Mouse (Mus musculus) spleen, embryonic (tissue): ENCODE data around the gene Taf11.

Experiments used
- CTCF ChIA-PET: fragments of 350-600 bp; sonication (Branson Sonifier 250); formaldehyde crosslinking; loops from one replicate; lab custom pipeline; 2022; lab: Charles Lee

The Taf11 gene

DNA sequence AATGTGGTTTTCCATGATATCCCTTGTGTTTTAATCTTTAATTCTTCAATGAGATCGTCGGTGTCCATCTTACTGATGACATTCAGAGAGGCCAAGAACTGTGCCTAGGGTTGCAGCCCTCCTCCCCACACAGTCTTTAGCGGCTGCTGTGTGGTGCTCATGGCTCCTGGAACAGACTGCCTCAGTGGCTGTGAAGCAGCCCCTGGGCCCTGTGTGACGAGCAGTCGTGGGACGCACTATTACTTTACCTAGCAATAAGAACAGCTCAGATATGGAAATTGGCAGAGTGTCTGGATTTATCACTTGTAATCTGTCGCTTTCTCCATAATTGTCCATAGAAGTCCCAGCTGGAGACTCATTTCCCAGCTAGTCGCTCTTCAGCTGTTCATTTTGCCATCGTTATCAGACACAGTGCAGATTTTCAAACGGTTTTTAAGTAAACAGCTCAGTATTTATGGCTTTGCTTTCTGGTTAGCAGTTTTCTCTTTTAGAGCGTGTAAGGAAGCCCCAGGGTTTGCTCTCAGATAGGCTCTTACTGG, 12.6 kb upstream of the Taf11 start:
- CTCF ChIA-PET = interaction anchor here (0.7 kb wide), 1 partner anchor 14 kb away, joined by 4 read pairs; the partner anchor contains the start of gene Anks1

DNA sequence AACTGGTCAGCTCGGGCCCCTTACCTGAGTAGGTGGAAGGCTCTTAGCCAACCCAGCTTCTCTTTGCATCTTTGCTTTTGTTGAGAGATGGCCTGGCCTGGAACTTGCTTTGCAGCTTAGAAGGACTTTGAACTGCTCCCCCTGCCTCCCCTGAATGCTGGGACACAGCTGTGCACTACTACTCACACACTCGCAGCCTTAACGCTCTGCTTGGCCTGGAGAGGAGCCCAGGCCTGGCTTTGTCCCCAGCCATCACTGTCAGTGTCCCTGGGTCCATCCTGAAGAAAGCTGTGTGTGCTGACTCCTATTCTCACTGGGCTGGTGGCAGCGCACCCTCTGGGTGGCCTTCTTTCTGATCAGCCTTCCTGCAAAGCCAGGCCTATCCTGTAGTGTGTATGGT, 11.0 kb upstream of the Taf11 start:
- CTCF ChIA-PET = no interaction called here

GRCm38 (mm10) chr17:27916366-27916765, 6.7 kb upstream of the Taf11 start:
- CTCF ChIA-PET = no interaction called here

DNA sequence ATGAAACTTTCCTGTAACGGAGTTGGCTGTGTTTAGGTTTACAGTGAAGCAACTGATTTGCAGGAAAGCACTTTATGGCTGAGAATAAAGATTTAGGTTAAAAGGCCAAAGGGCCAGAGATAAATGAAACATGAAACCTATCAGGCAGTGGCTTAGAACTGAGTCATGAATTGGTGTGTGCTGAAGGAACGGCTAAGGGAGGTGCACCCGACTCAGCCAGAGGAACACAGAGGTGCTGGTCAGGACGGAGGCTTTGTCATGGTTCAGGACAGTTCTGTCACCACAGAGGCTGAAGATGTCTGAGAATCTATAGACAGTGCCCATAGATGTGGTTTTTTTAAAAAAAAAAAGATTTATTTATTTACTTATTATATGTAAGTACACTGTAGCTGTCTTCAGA, 5.1 kb upstream of the Taf11 start:
- CTCF ChIA-PET = no interaction called here

GRCm38 (mm10) chr17:27911371-27911770, 1.7 kb upstream of the Taf11 start:
- CTCF ChIA-PET = no interaction called here

GRCm38 (mm10) chr17:27908888-27909621, 589 bp downstream of the Taf11 start, which contains the start of gene Anks1:
Gene Anks1, plus strand, starts transcription at chr17:27909306.
- CTCF ChIA-PET = interaction anchor here (1.1 kb wide), 1 partner anchor 13 kb away, joined by 4 read pairs; no protein-coding TSS in a partner anchor

DNA sequence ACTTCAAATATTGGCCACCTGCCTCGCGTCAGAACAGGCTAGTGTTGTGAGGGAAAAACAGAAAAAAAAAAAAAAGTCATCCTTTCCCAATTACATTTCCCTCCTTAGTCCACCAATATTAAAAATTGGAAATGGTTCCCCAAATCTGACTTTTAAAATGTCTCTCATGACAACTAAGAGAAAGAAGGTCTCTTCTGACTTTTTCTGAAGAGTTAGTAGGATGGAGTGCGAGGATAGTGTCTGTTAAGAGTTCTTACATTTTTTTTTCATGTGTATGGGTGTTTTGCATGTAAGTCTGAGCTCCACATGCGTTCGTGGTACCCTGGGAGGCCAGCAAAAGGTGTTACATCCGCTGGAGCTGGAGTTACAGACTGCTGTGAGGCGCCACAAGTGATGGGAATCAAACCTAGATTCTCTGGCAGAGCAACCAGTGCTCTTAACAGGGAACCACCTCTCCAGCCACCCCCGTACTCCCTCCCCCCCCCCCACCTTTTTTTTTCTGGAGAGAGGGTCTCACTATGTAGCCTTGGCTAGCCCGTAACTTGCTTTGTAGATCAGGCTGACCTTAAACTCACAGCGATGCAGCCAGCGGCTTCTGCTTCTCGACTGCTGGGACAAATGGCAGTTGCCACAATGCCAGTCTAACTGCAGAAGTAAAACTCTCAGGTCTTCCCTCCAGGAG, 1.3 kb downstream of the Taf11 start:
- CTCF ChIA-PET = interaction anchor here (0.5 to 1.1 kb wide), 2 partner anchors 14 to 245 kb away, joined by 4 to 5 read pairs; no protein-coding TSS in a partner anchor

- CTCF ChIA-PET = interaction anchor here (0.5 kb wide), 1 partner anchor 244 kb away, joined by 5 read pairs; no protein-coding TSS in a partner anchor
These were observed 2.0 kb downstream of the Taf11 start for GRCm38 (mm10) chr17:27907512-27908205.

DNA sequence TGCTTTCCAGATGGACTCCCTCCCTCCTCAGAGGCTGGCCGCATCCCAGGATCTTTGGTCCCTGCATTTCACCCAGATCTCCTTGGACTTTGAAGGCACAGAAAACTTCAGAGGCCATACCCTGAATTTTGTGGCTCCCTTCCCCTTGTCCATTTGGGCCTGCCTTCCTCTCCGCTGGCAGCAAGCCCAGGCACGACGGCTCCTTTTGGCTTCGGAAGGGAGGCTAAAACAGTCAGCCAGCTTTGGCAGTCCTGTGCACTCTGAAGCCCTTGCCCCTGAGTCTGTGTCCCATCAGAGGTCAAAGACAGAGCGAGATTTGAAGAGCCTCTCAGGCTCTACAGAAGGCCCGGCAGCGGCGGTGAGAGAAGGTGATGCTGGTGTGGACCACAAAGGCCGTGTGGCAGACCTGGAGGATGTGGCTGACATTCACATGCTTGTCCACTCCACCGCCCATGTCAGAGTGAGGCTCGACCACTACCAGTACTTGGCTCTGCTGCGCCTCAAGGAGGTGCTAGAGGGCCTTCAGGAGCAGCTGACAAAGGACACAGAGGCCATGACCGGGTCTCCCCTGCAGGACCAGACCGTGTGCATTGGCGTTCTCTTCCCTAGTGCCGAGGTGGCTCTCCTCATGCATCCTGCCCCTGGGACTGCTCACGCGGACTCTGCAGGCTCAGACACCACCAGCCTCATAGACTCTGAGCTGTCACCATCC, 23.0 kb downstream of the Taf11 start:
- CTCF ChIA-PET = no interaction called here

GRCm38 (mm10) chr17:27883994-27884393, 25.6 kb downstream of the Taf11 start:
- CTCF ChIA-PET = no interaction called here

GRCm38 (mm10) chr17:27883129-27883528, 26.5 kb downstream of the Taf11 start:
- CTCF ChIA-PET = no interaction called here

GRCm38 (mm10) chr17:27881518-27881917, 28.1 kb downstream of the Taf11 start:
- CTCF ChIA-PET = no interaction called here

DNA sequence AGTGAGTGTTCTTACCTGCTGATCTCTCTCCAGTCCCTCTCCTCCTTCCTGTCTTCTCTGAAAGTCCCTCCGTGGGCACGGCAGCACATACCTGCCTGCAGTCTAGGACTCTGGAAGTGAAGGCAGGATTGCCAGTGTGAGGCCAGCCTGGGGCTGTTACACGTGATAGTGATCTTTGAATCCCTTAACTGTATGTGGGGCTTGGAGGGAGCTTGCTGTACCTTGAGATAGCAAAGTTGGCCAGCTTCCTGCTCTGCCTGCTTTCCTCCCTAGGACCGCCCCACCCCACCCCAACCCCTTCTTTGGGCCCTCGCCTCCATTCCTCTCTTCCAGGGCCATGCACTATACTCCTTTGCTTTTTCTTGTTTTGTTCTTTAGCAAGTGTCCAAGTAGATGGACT, 35.1 kb downstream of the Taf11 start:
- CTCF ChIA-PET = no interaction called here

DNA sequence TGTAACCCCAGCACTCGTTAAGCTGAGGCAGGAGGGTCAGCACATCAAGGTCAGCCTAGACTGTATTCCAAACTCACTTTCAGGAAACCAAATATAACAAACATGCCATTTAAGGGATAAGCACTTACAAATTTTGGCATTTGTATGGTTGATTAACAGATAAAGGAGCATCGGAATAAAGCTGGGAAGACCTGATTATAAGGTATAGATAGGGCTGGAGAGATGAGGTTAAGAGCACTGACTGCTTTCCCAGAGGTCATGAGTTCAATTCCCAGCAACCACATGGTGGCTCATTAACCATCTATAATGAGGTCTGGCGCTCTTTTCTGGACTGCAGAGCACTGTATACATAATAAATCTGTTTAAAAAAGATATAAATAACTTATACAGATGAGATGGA, 36.1 kb downstream of the Taf11 start:
- CTCF ChIA-PET = no interaction called here

DNA sequence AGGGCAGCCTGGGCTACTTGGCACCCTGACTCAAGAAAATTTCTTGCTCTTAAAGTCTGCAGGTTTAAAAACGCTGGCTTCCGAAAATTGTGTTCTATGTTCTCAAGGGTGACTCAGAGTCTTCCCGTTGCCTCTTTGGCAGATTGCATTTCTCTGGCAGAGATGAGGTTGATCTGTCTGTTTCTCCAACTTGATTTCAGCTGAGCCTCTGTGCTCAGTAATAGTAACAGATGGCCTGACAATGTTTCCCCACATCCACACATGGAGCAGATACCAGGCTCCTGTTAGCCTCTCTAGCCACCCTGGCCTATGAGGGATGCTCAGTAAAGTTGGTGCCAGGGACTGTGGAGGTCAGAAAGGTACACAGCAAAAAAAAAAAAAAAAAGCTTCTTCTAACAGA, 37.8 kb downstream of the Taf11 start:
- CTCF ChIA-PET = no interaction called here

- CTCF ChIA-PET = no interaction called here
These were observed 42.9 kb downstream of the Taf11 start for GRCm38 (mm10) chr17:27866737-27867136.

GRCm38 (mm10) chr17:27865461-27865860, 44.2 kb downstream of the Taf11 start:
- CTCF ChIA-PET = no interaction called here

DNA sequence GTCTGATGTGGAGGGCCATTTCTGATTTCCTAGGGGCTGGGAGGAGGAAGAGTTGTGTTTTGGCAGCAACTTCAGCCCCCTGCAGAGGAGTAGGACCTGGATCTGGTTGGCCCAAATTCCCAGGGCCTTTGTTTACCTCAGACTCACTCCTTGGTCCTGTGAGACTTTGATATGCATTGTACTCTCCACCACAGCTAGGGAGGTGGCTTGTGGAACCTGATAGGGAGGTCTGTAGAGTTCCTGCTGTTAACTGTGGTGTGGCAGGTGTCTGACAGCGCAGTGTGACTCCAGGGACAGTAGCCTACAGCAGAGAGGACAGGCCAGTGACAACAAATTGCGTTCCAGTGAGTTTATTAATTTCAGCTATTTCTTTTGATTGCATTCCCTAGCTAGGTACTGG, 50.5 kb downstream of the Taf11 start:
- CTCF ChIA-PET = no interaction called here

DNA sequence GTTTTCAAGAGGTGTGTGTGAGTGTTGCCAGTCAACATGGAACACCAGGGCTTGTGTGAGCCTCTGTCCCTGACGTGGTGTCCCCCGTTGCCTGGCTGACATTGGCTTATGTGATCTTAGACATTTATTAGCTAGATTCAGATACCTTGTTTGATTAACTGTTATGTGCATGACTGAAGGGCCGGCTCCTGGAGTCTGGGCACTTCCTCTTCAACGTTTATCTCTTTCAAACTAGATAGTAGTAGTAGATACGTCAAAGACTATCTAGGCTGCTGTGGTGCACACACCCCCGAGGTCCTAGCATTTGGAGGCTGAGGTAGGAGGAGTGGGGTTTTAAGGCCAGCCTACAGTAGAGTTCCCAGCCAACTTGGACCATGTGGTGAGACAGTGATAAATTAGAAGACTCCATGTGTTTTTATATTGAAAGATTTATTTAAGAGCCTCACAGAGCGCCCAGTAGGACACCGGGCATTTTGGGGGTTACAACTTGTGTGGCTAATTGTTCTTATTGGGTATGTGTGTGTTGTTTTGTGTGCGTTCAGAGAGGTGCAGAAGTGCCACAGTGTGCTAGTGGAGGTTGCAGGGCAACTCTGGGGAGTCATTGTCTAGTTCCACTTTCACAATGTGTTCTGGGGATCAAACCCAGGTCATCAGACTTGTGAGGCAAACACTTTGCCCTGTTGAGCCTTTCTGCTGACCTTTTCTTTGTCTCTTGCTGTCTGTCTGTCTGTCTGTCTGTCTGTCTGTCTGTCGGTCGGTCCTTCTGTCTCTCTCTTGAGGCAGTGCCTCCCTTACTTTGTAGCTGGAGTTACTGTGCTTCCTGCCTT, 51.8 kb downstream of the Taf11 start:
- CTCF ChIA-PET = no interaction called here
